Mouse (Mus musculus) limb, embryonic 10.5 days (tissue): ENCODE measurements around the gene Ppp4r1. TPM values are rescaled to one million over a fixed set of nuclear protein-coding genes. Genes with fewer than 3 reads are reported as not detected.
A peak's percentile ranks its signal among the peaks of the same experiment; 100 is the strongest.

Experiments used
- DNase-seq: peaks from one replicate; pipeline ENCODE4 v3.0.0-alpha.2; 2017; ENCODE audit warnings: low spot score
- H3K27ac ChIP-seq: fragments of 300-500 bp; sonication (generic); 2 replicates; pipeline ENCODE4 v1.5.1; 2016; ENCODE audit warnings: mild to moderate bottlenecking
- H3K27me3 ChIP-seq: fragments of 300-500 bp; sonication (generic); 2 replicates; pipeline ENCODE4 v1.6.1; 2016; ENCODE audit warnings: low read depth, mild to moderate bottlenecking; ENCODE audit not compliant: poor library complexity, severe bottlenecking
- H3K36me3 ChIP-seq: fragments of 300-500 bp; sonication (generic); 2 replicates; pipeline ENCODE4 v1.6.1; 2016; ENCODE audit warnings: mild to moderate bottlenecking, moderate library complexity
- H3K4me1 ChIP-seq: fragments of 300-500 bp; sonication (generic); 2 replicates; pipeline ENCODE4 v1.6.1; 2016
- H3K4me3 ChIP-seq: fragments of 300-500 bp; sonication (generic); 2 replicates; pipeline ENCODE4 v1.5.1; 2016; ENCODE audit warnings: mild to moderate bottlenecking, moderate library complexity
- H3K9me3 ChIP-seq: fragments of 300-500 bp; sonication (generic); replicated peaks from 2 replicates; pipeline ENCODE4 v1.6.1; 2016; ENCODE audit warnings: mild to moderate bottlenecking
- WGBS: fragments of 180-500 bp; shearing (Covaris S2); methylation state at CpG from one replicate; pipeline ENCODE4 v1.1.7; 2016; 5-methylcytosine and 5-hydroxymethylcytosine counted together
- polyA plus RNA-seq: library from polyadenylated mRNA; unstranded; fragments of >200 nt; fragmentation: Nextera tagmentation; extraction: Ambion mirVana; gene quantifications from 2 replicates; pipeline ENCODE4 v1.2.1, GENCODE M21; 2016

The Ppp4r1 gene
- polyA plus RNA-seq, 1 experiment from 2014 or later: 67.5 TPM

- Histone ChIP-seq H3K9me3 (no peaks in the 10 kb centered on the region), H3K36me3 (peaks cover 91% of the 10 kb centered on the region), H3K27me3 (no peaks in the 10 kb centered on the region), H3K4me3 (no peak overlapping the region), H3K4me1 (no peaks in the 10 kb centered on the region), H3K27ac (no peak overlapping the region)
- DNase-seq: no peak
- WGBS: 94% methylated on average over 5 of the region's 5 CpGs
Observed at GRCm38 (mm10) chr17:65827904-65828303, 45.5 kb downstream of the Ppp4r1 start.

- WGBS: 92% methylated on average over 11 of the region's 11 CpGs
- H3K27me3 ChIP-seq: no peaks in the 10 kb centered on the region
- DNase-seq: no peak
- no peak overlapping the region for H3K4me3 ChIP-seq
- H3K36me3 ChIP-seq: peaks cover 92% of the 10 kb centered on the region
- H3K27ac ChIP-seq: no peak overlapping the region
- no peaks in the 10 kb centered on the region for H3K9me3 ChIP-seq
- H3K4me1 ChIP-seq: no peaks in the 10 kb centered on the region
Observed at GRCm38 (mm10) chr17:65828951-65829350, 46.6 kb downstream of the Ppp4r1 start.

- no peak for DNase-seq
- peaks cover 90% of the 10 kb centered on the region for H3K36me3 ChIP-seq
- WGBS: 96% methylated on average over 13 of the region's 13 CpGs
Observed at GRCm38 (mm10) chr17:65830216-65830863, 48.0 kb downstream of the Ppp4r1 start.

GRCm38 (mm10) chr17:65833891-65834290, 51.5 kb downstream of the Ppp4r1 start:
- DNase-seq: no peak
- H3K36me3 ChIP-seq: peaks cover 98% of the 10 kb centered on the region
- 92% methylated on average over 3 of the region's 3 CpGs for WGBS

More at GRCm38 (mm10) chr17:65830216-65830863, 48.0 kb downstream of the Ppp4r1 start:
- H3K27me3 ChIP-seq: no peaks in the 10 kb centered on the region
- no peak overlapping the region for H3K4me3 ChIP-seq
- H3K27ac ChIP-seq: no peak overlapping the region
- H3K4me1 ChIP-seq: no peaks in the 10 kb centered on the region
- H3K9me3 ChIP-seq: no peaks in the 10 kb centered on the region

GRCm38 (mm10) chr17:65836746-65837145, 54.4 kb downstream of the Ppp4r1 start:
- H3K27ac ChIP-seq: no peak overlapping the region
- peaks cover 12% of the 10 kb centered on the region for H3K4me1 ChIP-seq
- H3K9me3 ChIP-seq: no peaks in the 10 kb centered on the region
- peaks cover 97% of the 10 kb centered on the region for H3K36me3 ChIP-seq
- WGBS: 94% methylated on average over 3 of the region's 3 CpGs
- no peak for DNase-seq
- H3K4me3 ChIP-seq: no peak overlapping the region
- no peaks in the 10 kb centered on the region for H3K27me3 ChIP-seq

More at GRCm38 (mm10) chr17:65833891-65834290, 51.5 kb downstream of the Ppp4r1 start:
- Histone ChIP-seq H3K27ac (no peak overlapping the region), H3K9me3 (no peaks in the 10 kb centered on the region), H3K4me1 (peaks cover 2% of the 10 kb centered on the region; the same call in 1 of the 2 replicates), H3K27me3 (no peaks in the 10 kb centered on the region), H3K4me3 (no peak overlapping the region)

- no peaks in the 10 kb centered on the region for H3K27me3 ChIP-seq
- H3K36me3 ChIP-seq: peaks cover 99% of the 10 kb centered on the region
- no peak overlapping the region for H3K4me3 ChIP-seq
- peaks cover 12% of the 10 kb centered on the region for H3K4me1 ChIP-seq
- H3K27ac ChIP-seq: peak overlapping the region; percentile 36; the same call in 1 of the 2 replicates
- DNase-seq: peak; percentile 44
- 88% methylated on average over 7 of the region's 7 CpGs for WGBS
- H3K9me3 ChIP-seq: no peaks in the 10 kb centered on the region
Observed at GRCm38 (mm10) chr17:65839541-65840256, 57.3 kb downstream of the Ppp4r1 start.

- H3K9me3 ChIP-seq: no peaks in the 10 kb centered on the region
- H3K27me3 ChIP-seq: no peaks in the 10 kb centered on the region
- DNase-seq: no peak
- no peak overlapping the region for H3K27ac ChIP-seq
- 90% methylated on average over 10 of the region's 10 CpGs for WGBS
- H3K4me1 ChIP-seq: peaks cover 12% of the 10 kb centered on the region
- peaks cover 92% of the 10 kb centered on the region for H3K36me3 ChIP-seq
- no peak overlapping the region for H3K4me3 ChIP-seq
Observed at GRCm38 (mm10) chr17:65842669-65843381, 60.5 kb downstream of the Ppp4r1 start.

- WGBS: 94% methylated on average over 6 of the region's 6 CpGs
- Histone ChIP-seq H3K4me1 (0 out of 2 replicates have a peak, but pooled peaks cover 2% of the 10 kb centered on the region), H3K9me3 (no peaks in the 10 kb centered on the region), H3K4me3 (no peak overlapping the region), H3K27ac (no peak overlapping the region), H3K27me3 (no peaks in the 10 kb centered on the region), H3K36me3 (peaks cover 87% of the 10 kb centered on the region)
- DNase-seq: no peak
Observed at GRCm38 (mm10) chr17:65845423-65845822, 63.0 kb downstream of the Ppp4r1 start.

GRCm38 (mm10) chr17:65847694-65848449, 65.5 kb downstream of the Ppp4r1 start:
- Histone ChIP-seq H3K27me3 (no peaks in the 10 kb centered on the region), H3K9me3 (no peaks in the 10 kb centered on the region), H3K27ac (no peak overlapping the region), H3K4me3 (no peak overlapping the region), H3K36me3 (peaks cover 87% of the 10 kb centered on the region), H3K4me1 (0 out of 2 replicates have a peak, but pooled peaks cover 2% of the 10 kb centered on the region)
- DNase-seq: no peak
- 90% methylated on average over 11 of the region's 11 CpGs for WGBS

- no peaks in the 10 kb centered on the region for H3K9me3 ChIP-seq
- H3K27me3 ChIP-seq: no peaks in the 10 kb centered on the region
- H3K4me1 ChIP-seq: 0 out of 2 replicates have a peak, but pooled peaks cover 2% of the 10 kb centered on the region
- H3K4me3 ChIP-seq: no peak overlapping the region
- H3K27ac ChIP-seq: no peak overlapping the region
- DNase-seq: no peak
- peaks cover 79% of the 10 kb centered on the region for H3K36me3 ChIP-seq
- 93% methylated on average over 17 of the region's 17 CpGs for WGBS
Observed at GRCm38 (mm10) chr17:65850487-65850886, 68.1 kb downstream of the Ppp4r1 start.

GRCm38 (mm10) chr17:65851749-65852148, 69.4 kb downstream of the Ppp4r1 start:
- 89% methylated on average over 6 of the region's 6 CpGs for WGBS
- no peak for DNase-seq
- Histone ChIP-seq H3K36me3 (peaks cover 86% of the 10 kb centered on the region), H3K9me3 (no peaks in the 10 kb centered on the region), H3K4me3 (no peak overlapping the region), H3K27ac (no peak overlapping the region), H3K4me1 (0 out of 2 replicates have a peak, but pooled peaks cover 2% of the 10 kb centered on the region), H3K27me3 (no peaks in the 10 kb centered on the region)

GRCm38 (mm10) chr17:65853326-65853725, 71.0 kb downstream of the Ppp4r1 start:
- DNase-seq: no peak
- Histone ChIP-seq H3K36me3 (peaks cover 89% of the 10 kb centered on the region), H3K27me3 (no peaks in the 10 kb centered on the region), H3K27ac (no peak overlapping the region), H3K9me3 (no peaks in the 10 kb centered on the region), H3K4me3 (no peak overlapping the region), H3K4me1 (0 out of 2 replicates have a peak, but pooled peaks cover 2% of the 10 kb centered on the region)
- 91% methylated on average over 6 of the region's 6 CpGs for WGBS
